Comparison of ENCODE assay signal across 9 mouse cellular contexts in the genomic region with DNA sequence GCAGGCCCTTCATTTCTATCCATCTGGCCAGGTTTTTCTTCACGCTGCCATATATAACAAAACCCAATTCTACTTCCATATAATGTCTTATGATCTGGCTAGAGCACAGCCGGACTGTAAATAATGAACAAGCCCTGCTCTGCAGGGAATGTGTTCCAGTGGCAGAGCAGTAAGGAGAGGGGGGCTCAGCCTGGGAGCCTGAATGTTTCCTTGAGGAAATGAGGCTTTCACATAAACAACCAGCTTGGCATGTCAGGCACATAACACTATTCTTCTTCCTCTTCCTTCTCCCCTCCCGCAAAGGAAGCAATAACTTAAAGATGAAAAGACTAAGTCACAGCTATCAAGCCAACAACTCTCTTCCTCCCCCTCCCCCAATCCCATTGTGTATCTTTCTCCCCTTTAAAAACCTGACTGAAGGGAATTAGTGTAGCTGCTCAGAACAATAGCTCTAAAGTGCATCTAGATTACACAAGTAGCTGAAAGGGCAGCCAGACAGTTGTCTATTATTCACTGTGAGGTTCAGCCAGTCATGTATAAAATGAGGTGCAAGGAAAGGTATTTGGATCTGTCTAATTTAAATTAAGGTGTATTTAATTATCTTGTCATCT. TPM values are rescaled to one million over a fixed set of nuclear protein-coding genes. Genes with fewer than 3 reads are reported as not detected.
A peak's percentile ranks its signal among the peaks of the same experiment; 100 is the strongest.
DNase-seq lines count a peak whose midpoint lies in the region; ATAC-seq and TF ChIP-seq lines count a peak whose summit lies in the region.
"Had no signal": no experiment of that assay in that cellular context is flagged by ENCODE, and none has a peak within 500 bp of the region (broad histone marks: within the 10 kb centered on the region; RNA-seq: fewer than 3 reads in every experiment).

No protein-coding gene starts in this region.

- peaks cover 33% of the 10 kb centered on the region for H3K4me1 ChIP-seq in limb, embryonic 13.5 days
- H3K4me1 ChIP-seq in limb, embryonic 10.5 days: peaks cover 9% of the 10 kb centered on the region
- H3K4me1 ChIP-seq in forebrain, postnatal 0 days (ENCODE audit: insufficient read depth): no peaks in the 10 kb centered on the region
- no peaks in the 10 kb centered on the region for H3K4me1 ChIP-seq in midbrain, embryonic 14.5 days (ENCODE audit: control insufficient read depth, insufficient read depth, low read length)

- 29% methylated on average over 3 of the region's 3 CpGs for WGBS in limb, embryonic 13.5 days
- WGBS in limb, embryonic 10.5 days: 56% methylated on average over 3 of the region's 3 CpGs
- WGBS in forebrain, postnatal 0 days: 26% methylated on average over 3 of the region's 3 CpGs
- 41% methylated on average over 3 of the region's 3 CpGs for WGBS in midbrain, embryonic 14.5 days

- no peaks in the 10 kb centered on the region for H3K27me3 ChIP-seq in limb, embryonic 13.5 days
- H3K27me3 ChIP-seq in limb, embryonic 10.5 days (ENCODE audit: low read depth, poor library complexity, severe bottlenecking): no peaks in the 10 kb centered on the region
- H3K27me3 ChIP-seq in forebrain, postnatal 0 days (ENCODE audit: insufficient read depth, low read length): no peaks in the 10 kb centered on the region
- no peaks in the 10 kb centered on the region for H3K27me3 ChIP-seq in midbrain, embryonic 14.5 days (ENCODE audit: control insufficient read depth, insufficient read depth, low read length)

- H3K9me3 ChIP-seq in limb, embryonic 13.5 days: no peaks in the 10 kb centered on the region
- H3K9me3 ChIP-seq in limb, embryonic 10.5 days (replicated peaks): no peaks in the 10 kb centered on the region
- no peaks in the 10 kb centered on the region for H3K9me3 ChIP-seq in forebrain, postnatal 0 days (ENCODE audit: low read length)
- H3K9me3 ChIP-seq in midbrain, embryonic 14.5 days (ENCODE audit: control insufficient read depth, low read length): no peaks in the 10 kb centered on the region

- no peak for ATAC-seq in limb, embryonic 13.5 days (ENCODE audit: low FRiP score, low read depth)
- ATAC-seq in forebrain, postnatal 0 days: peak; percentile 20; the same call in 1 of the 2 replicates
- ATAC-seq in midbrain, embryonic 14.5 days (ENCODE audit: low FRiP score, low TSS enrichment): no peak
- ATAC-seq in megakaryocyte-erythroid progenitor cell, adult 5-6 weeks (replicated peaks; ENCODE audit: low FRiP score, low TSS enrichment, poor library complexity, severe bottlenecking): no peak

- H3K4me3 ChIP-seq in limb, embryonic 13.5 days: no peak overlapping the region
- no peak overlapping the region for H3K4me3 ChIP-seq in limb, embryonic 10.5 days
- no peak overlapping the region for H3K4me3 ChIP-seq in forebrain, postnatal 0 days (ENCODE audit: low read depth, low read length)
- no peak overlapping the region for H3K4me3 ChIP-seq in midbrain, embryonic 14.5 days (replicated peaks; ENCODE audit: low read depth, low read length)

- no peak overlapping the region for H3K27ac ChIP-seq in limb, embryonic 13.5 days
- no peak overlapping the region for H3K27ac ChIP-seq in limb, embryonic 10.5 days
- H3K27ac ChIP-seq in forebrain, postnatal 0 days (ENCODE audit: low read depth, low read length): no peak overlapping the region
- H3K27ac ChIP-seq in midbrain, embryonic 14.5 days (replicated peaks; ENCODE audit: low read depth, low read length): peak overlapping the region; percentile 52

- H3K4me2 ChIP-seq in limb, embryonic 13.5 days (replicated peaks): 0 out of 2 replicates have a peak overlapping the region, but pooled peaks have one; percentile 7
- no peak overlapping the region for H3K4me2 ChIP-seq in forebrain, postnatal 0 days (ENCODE audit: low read depth)
- no peak overlapping the region for H3K4me2 ChIP-seq in midbrain, embryonic 14.5 days (ENCODE audit: low read length)

- no peak overlapping the region for H3K9ac ChIP-seq in limb, embryonic 13.5 days
- H3K9ac ChIP-seq in forebrain, postnatal 0 days: no peak overlapping the region
- no peak overlapping the region for H3K9ac ChIP-seq in midbrain, embryonic 14.5 days (replicated peaks; ENCODE audit: low read length)

- no peak for DNase-seq in limb, embryonic 10.5 days (ENCODE audit: low spot score)
- DNase-seq in ZHBTc4 (ENCODE audit: low read depth, low spot score): peak; percentile 44
- no peak for DNase-seq in forebrain, postnatal 0 days
- peak; percentile 33 for DNase-seq in midbrain, embryonic 14.5 days
- no peak for DNase-seq in right cerebral cortex, adult 18-20 months
- DNase-seq: gastrocnemius, postnatal 10 days had no signal

- peaks cover 19% of the 10 kb centered on the region for H3K36me3 ChIP-seq in limb, embryonic 13.5 days
- peaks cover 46% of the 10 kb centered on the region for H3K36me3 ChIP-seq in limb, embryonic 10.5 days
- H3K36me3 ChIP-seq in forebrain, postnatal 0 days (ENCODE audit: insufficient read depth): no peaks in the 10 kb centered on the region
- no peaks in the 10 kb centered on the region for H3K36me3 ChIP-seq in midbrain, embryonic 14.5 days (ENCODE audit: control insufficient read depth, insufficient read depth, low read length)

- TF ChIP-seq CTCF in forebrain, postnatal 0 days (IDR thresholded peaks at IDR 0.05; ENCODE audit: low read depth): no peak

RNA-seq across cellular contexts. Expression of gene Gpsm2, which starts 8.9 kb away (rescaled TPM):
- 96.7 and 103 TPM in 2 replicates for polyA plus RNA-seq in limb, embryonic 13.5 days (2015; fragmentation: Nextera tagmentation; extraction: Ambion mirVana)
- 73.9 and 85.3 TPM in 2 replicates for polyA plus RNA-seq in limb, embryonic 10.5 days (2016; fragmentation: Nextera tagmentation; extraction: Ambion mirVana)
- 12.6 and 16.6 TPM in 2 replicates for total RNA-seq in forebrain, postnatal 0 days (2014; rRNA removed)
- 11.3 and 14.2 TPM in 2 replicates for polyA plus RNA-seq in forebrain, postnatal 0 days (2015; fragmentation: Nextera tagmentation; extraction: Ambion mirVana)
- 13.1 and 31.3 TPM in 2 replicates for polyA plus RNA-seq in midbrain, embryonic 14.5 days (2014; fragmentation: Nextera tagmentation; extraction: Ambion mirVana)
- total RNA-seq in megakaryocyte-erythroid progenitor cell, adult 5-6 weeks (2014; fragmentation: Nextera tagmentation): 35.5 and 68.2 TPM in 2 replicates
- 31.2 and 56.2 TPM in 2 replicates for total RNA-seq in megakaryocyte-erythroid progenitor cell, adult 5-6 weeks (2017)

RNA-seq across cellular contexts. Expression of gene Aknad1, which starts 26.3 kb away (rescaled TPM):
- 1.8 TPM in 2 replicates for polyA plus RNA-seq in limb, embryonic 13.5 days (2015; fragmentation: Nextera tagmentation; extraction: Ambion mirVana)
- polyA plus RNA-seq in limb, embryonic 10.5 days (2016; fragmentation: Nextera tagmentation; extraction: Ambion mirVana): 0.10 TPM in 1 of 2 replicates, not detected in the other
- under 0.01 TPM in 1 of 2 replicates, not detected in the other for total RNA-seq in forebrain, postnatal 0 days (2014; rRNA removed)
- not detected in 2 replicates for polyA plus RNA-seq in forebrain, postnatal 0 days (2015; fragmentation: Nextera tagmentation; extraction: Ambion mirVana)
- not detected in 2 replicates for polyA plus RNA-seq in midbrain, embryonic 14.5 days (2014; fragmentation: Nextera tagmentation; extraction: Ambion mirVana)
- 1.3 and 2.0 TPM in 2 replicates for total RNA-seq in megakaryocyte-erythroid progenitor cell, adult 5-6 weeks (2014; fragmentation: Nextera tagmentation)
- total RNA-seq in megakaryocyte-erythroid progenitor cell, adult 5-6 weeks (2017): 1.0 TPM in 1 of 2 replicates, not detected in the other
- total RNA-seq: left cerebral cortex, postnatal 36 days had no signal

RNA-seq across cellular contexts. Expression of gene Clcc1, which starts 59.5 kb away (rescaled TPM):
- polyA plus RNA-seq in limb, embryonic 13.5 days (2015; fragmentation: Nextera tagmentation; extraction: Ambion mirVana): 88.4 and 91.0 TPM in 2 replicates
- 51.8 and 61.3 TPM in 2 replicates for polyA plus RNA-seq in limb, embryonic 10.5 days (2016; fragmentation: Nextera tagmentation; extraction: Ambion mirVana)
- 43.9 and 84.0 TPM in 2 replicates for total RNA-seq in forebrain, postnatal 0 days (2014; rRNA removed)
- 47.5 and 48.8 TPM in 2 replicates for polyA plus RNA-seq in forebrain, postnatal 0 days (2015; fragmentation: Nextera tagmentation; extraction: Ambion mirVana)
- 36.2 and 49.1 TPM in 2 replicates for polyA plus RNA-seq in midbrain, embryonic 14.5 days (2014; fragmentation: Nextera tagmentation; extraction: Ambion mirVana)
- total RNA-seq in megakaryocyte-erythroid progenitor cell, adult 5-6 weeks (2014; fragmentation: Nextera tagmentation): 24.2 and 34.0 TPM in 2 replicates
- 82.8 and 91.3 TPM in 2 replicates for total RNA-seq in megakaryocyte-erythroid progenitor cell, adult 5-6 weeks (2017)

Comparison
In these comparisons a context has a peak if more than half of its experiments do, and no peak if none do; other contexts are left out.
1. DNase-seq: peak in ZHBTc4 (single experiment) and midbrain, embryonic 14.5 days (single experiment); none in limb, embryonic 10.5 days (single experiment), forebrain, postnatal 0 days (single experiment) and right cerebral cortex, adult 18-20 months (single experiment).